Comparison of ENCODE assay signal across 25 mouse cellular contexts in the genomic region with DNA sequence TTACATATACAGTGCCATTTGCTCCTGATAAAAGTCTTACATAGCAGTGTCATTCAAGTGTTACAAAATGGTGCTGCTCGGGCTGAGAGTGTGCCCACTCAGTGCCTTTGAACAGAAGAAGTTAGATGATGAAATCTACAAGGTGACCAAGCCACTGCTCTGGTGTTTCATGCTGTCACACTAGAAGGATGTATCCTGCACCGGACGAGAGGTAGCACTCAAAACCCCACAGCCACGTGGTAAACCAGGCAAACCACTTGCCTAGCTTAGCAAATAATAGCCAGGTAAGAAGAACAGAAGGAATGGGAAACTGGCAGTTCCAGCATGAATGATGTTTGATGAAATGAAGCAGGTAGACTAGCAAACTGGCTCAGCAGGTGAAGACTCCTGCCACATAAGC. TPM values are rescaled to one million over a fixed set of nuclear protein-coding genes. Genes with fewer than 3 reads are reported as not detected.
DNase-seq lines count a peak whose midpoint lies in the region; ATAC-seq and TF ChIP-seq lines count a peak whose summit lies in the region.
"Had no signal": no experiment of that assay in that cellular context is flagged by ENCODE, and none has a peak within 500 bp of the region (broad histone marks: within the 10 kb centered on the region; RNA-seq: fewer than 3 reads in every experiment).

No protein-coding gene starts in this region.

- no peak overlapping the region for H3K27ac ChIP-seq in lung, embryonic 14.5 days (ENCODE audit: low read depth)
- H3K27ac ChIP-seq in hindbrain, embryonic 10.5 days: no peak overlapping the region
- H3K27ac ChIP-seq: embryonic facial prominence, embryonic 13.5 days; embryonic facial prominence, embryonic 15.5 days; forebrain, embryonic 10.5 days; forebrain, embryonic 12.5 days had no signal

- peak; percentile 45 to 68 for DNase-seq in lung, adult 18-20 months
- DNase-seq in lung, postnatal 10 days: no peak
- peak; percentile 15 for DNase-seq in lung, embryonic 14.5 days
- peak; percentile 3 for DNase-seq in lung, postnatal 14 days
- DNase-seq in lung, postnatal 36 days: peak; percentile 61
- no peak for DNase-seq in thymus, postnatal 4 days
- no peak for DNase-seq in hindbrain, embryonic 10.5 days (ENCODE audit: low spot score)
- no peak for DNase-seq in thymus, postnatal 0 days (ENCODE audit: low spot score)
- DNase-seq: adrenal gland, adult 2 months; adrenal gland, postnatal 10 days; adrenal gland, postnatal 25 days; cerebellum, adult 11 months; cerebellum, adult 18-20 months; cerebellum, adult 8-10 months; cerebellum, adult 9-11 months; cerebellum, postnatal 14 days; cerebellum, postnatal 36 days; embryo, embryonic 11 days had no signal

- H3K4me1 ChIP-seq in lung, embryonic 14.5 days (ENCODE audit: insufficient read depth): no peaks in the 10 kb centered on the region
- no peaks in the 10 kb centered on the region for H3K4me1 ChIP-seq in hindbrain, embryonic 10.5 days (replicated peaks)
- H3K4me1 ChIP-seq: embryonic facial prominence, embryonic 13.5 days; embryonic facial prominence, embryonic 15.5 days; forebrain, embryonic 10.5 days; forebrain, embryonic 12.5 days had no signal

- no peak overlapping the region for H3K4me3 ChIP-seq in lung, embryonic 14.5 days (ENCODE audit: low read depth, low read length)
- no peak overlapping the region for H3K4me3 ChIP-seq in hindbrain, embryonic 10.5 days
- H3K4me3 ChIP-seq: embryonic facial prominence, embryonic 13.5 days; embryonic facial prominence, embryonic 15.5 days; erythroblast, embryonic 14.5 days; forebrain, embryonic 10.5 days; forebrain, embryonic 12.5 days had no signal

- no peak for ATAC-seq in lung, embryonic 14.5 days (ENCODE audit: insufficient read depth)
- ATAC-seq: forebrain, embryonic 14.5 days had no signal

- no peak overlapping the region for H3K4me2 ChIP-seq in lung, embryonic 14.5 days
- H3K4me2 ChIP-seq: embryonic facial prominence, embryonic 13.5 days; embryonic facial prominence, embryonic 15.5 days; forebrain, embryonic 12.5 days had no signal

- H3K9me3 ChIP-seq in lung, embryonic 14.5 days (ENCODE audit: low read depth, low read length): no peaks in the 10 kb centered on the region
- 0 out of 2 replicates have a peak, but pooled peaks cover 3% of the 10 kb centered on the region for H3K9me3 ChIP-seq in hindbrain, embryonic 10.5 days
- H3K9me3 ChIP-seq: embryonic facial prominence, embryonic 13.5 days; embryonic facial prominence, embryonic 15.5 days; forebrain, embryonic 10.5 days; forebrain, embryonic 12.5 days had no signal

- TF ChIP-seq CTCF in lung, embryonic 14.5 days (IDR thresholded peaks at IDR 0.05; ENCODE audit: low read depth): no peak

- peaks cover 12% of the 10 kb centered on the region; the same call in 1 of the 2 replicates for H3K36me3 ChIP-seq in lung, embryonic 14.5 days (ENCODE audit: insufficient read depth)
- H3K36me3 ChIP-seq in hindbrain, embryonic 10.5 days: peaks cover 40% of the 10 kb centered on the region

- H3K27me3 ChIP-seq in lung, embryonic 14.5 days (ENCODE audit: insufficient read depth, low read length): no peaks in the 10 kb centered on the region
- H3K27me3 ChIP-seq in hindbrain, embryonic 10.5 days (ENCODE audit: insufficient read depth, poor library complexity, severe bottlenecking): no peaks in the 10 kb centered on the region
- H3K27me3 ChIP-seq: embryonic facial prominence, embryonic 13.5 days; embryonic facial prominence, embryonic 15.5 days; forebrain, embryonic 12.5 days had no signal

- 47% methylated on average over 4 of the region's 4 CpGs for WGBS in lung, embryonic 14.5 days
- 80% methylated on average over 4 of the region's 4 CpGs for WGBS in hindbrain, embryonic 10.5 days

- H3K9ac ChIP-seq in lung, embryonic 14.5 days: no peak overlapping the region
- H3K9ac ChIP-seq: embryonic facial prominence, embryonic 13.5 days; embryonic facial prominence, embryonic 15.5 days; forebrain, embryonic 12.5 days had no signal

RNA-seq across cellular contexts. Expression of a gene that starts 12.9 kb away (rescaled TPM):
- polyA plus RNA-seq in lung, embryonic 14.5 days (2014; fragmentation: Nextera tagmentation; extraction: Ambion mirVana): 13.1 and 14.9 TPM in 2 replicates
- 17.0 and 17.1 TPM in 2 replicates for polyA plus RNA-seq in hindbrain, embryonic 10.5 days (2016; fragmentation: Nextera tagmentation; extraction: Ambion mirVana)
- polyA plus RNA-seq in thymus, postnatal 0 days (2015; fragmentation: Nextera tagmentation; extraction: Ambion mirVana): 18.4 and 22.2 TPM in 2 replicates

RNA-seq across cellular contexts. Expression of a gene that starts 33.4 kb away (rescaled TPM):
- 17.8 and 18.7 TPM in 2 replicates for polyA plus RNA-seq in lung, embryonic 14.5 days (2014; fragmentation: Nextera tagmentation; extraction: Ambion mirVana)
- polyA plus RNA-seq in hindbrain, embryonic 10.5 days (2016; fragmentation: Nextera tagmentation; extraction: Ambion mirVana): 19.5 and 21.6 TPM in 2 replicates
- polyA plus RNA-seq in thymus, postnatal 0 days (2015; fragmentation: Nextera tagmentation; extraction: Ambion mirVana): 11.0 and 11.1 TPM in 2 replicates
- polyA plus RNA-seq: C2C12 had no signal

RNA-seq across cellular contexts. Expression of a gene that starts 49.6 kb away (rescaled TPM):
- 27.6 and 28.6 TPM in 2 replicates for polyA plus RNA-seq in lung, embryonic 14.5 days (2014; fragmentation: Nextera tagmentation; extraction: Ambion mirVana)
- 28.1 and 35.6 TPM in 2 replicates for polyA plus RNA-seq in hindbrain, embryonic 10.5 days (2016; fragmentation: Nextera tagmentation; extraction: Ambion mirVana)
- polyA plus RNA-seq in thymus, postnatal 0 days (2015; fragmentation: Nextera tagmentation; extraction: Ambion mirVana): 27.0 and 27.7 TPM in 2 replicates

RNA-seq across cellular contexts. Expression of a gene that starts 58.4 kb away (rescaled TPM):
- polyA plus RNA-seq in lung, embryonic 14.5 days (2014; fragmentation: Nextera tagmentation; extraction: Ambion mirVana): 0.97 and 1.4 TPM in 2 replicates
- polyA plus RNA-seq in hindbrain, embryonic 10.5 days (2016; fragmentation: Nextera tagmentation; extraction: Ambion mirVana): 3.7 and 7.9 TPM in 2 replicates
- 0.55 and 0.80 TPM in 2 replicates for polyA plus RNA-seq in thymus, postnatal 0 days (2015; fragmentation: Nextera tagmentation; extraction: Ambion mirVana)
- polyA plus RNA-seq: C2C12; erythroblast, embryonic 14.5 days had no signal

Comparison
In these comparisons a context has a peak if more than half of its experiments do, and no peak if none do; other contexts are left out.
1. DNase-seq: peak in lung, adult 18-20 months (2 of 2), lung, embryonic 14.5 days (single experiment), lung, postnatal 14 days (single experiment) and lung, postnatal 36 days (single experiment); none in lung, postnatal 10 days (single experiment), thymus, postnatal 4 days (single experiment), hindbrain, embryonic 10.5 days (single experiment) and thymus, postnatal 0 days (single experiment).